Mouse (Mus musculus): ENCODE data around the gene Lrmp. TPM values are rescaled to one million over a fixed set of nuclear protein-coding genes. Genes with fewer than 3 reads are reported as not detected.

The Lrmp gene
- polyA plus RNA-seq, 1 experiment from 2014 or later: 26.3 TPM

GRCm38 (mm10) chr6:145139776-145140475, 24.5 kb downstream of the Lrmp start:
- Histone ChIP-seq H3K9ac (ENCODE audit: low read length) (no peak overlapping the region), H3K4me2 (ENCODE audit: low read depth, low read length) (no peak overlapping the region), H3K36me3 (ENCODE audit: control insufficient read depth, insufficient read depth) (no peaks in the 10 kb centered on the region), H3K27me3 (ENCODE audit: control insufficient read depth, insufficient read depth, low read length) (no peaks in the 10 kb centered on the region), H3K4me1 (ENCODE audit: control insufficient read depth, insufficient read depth, low read length) (peaks cover 7% of the 10 kb centered on the region; the same call in 1 of the 2 replicates), H3K4me3 (ENCODE audit: low read length) (no peak overlapping the region), H3K9me3 (replicated peaks; ENCODE audit: control insufficient read depth, low read length) (no peaks in the 10 kb centered on the region), H3K27ac (ENCODE audit: low read length) (no peak overlapping the region)
- WGBS: 65% methylated on average over 11 of the region's 11 CpGs
- ATAC-seq (replicated peaks; ENCODE audit: extremely low read depth, insufficient read depth, low FRiP score): no peak

DNA sequence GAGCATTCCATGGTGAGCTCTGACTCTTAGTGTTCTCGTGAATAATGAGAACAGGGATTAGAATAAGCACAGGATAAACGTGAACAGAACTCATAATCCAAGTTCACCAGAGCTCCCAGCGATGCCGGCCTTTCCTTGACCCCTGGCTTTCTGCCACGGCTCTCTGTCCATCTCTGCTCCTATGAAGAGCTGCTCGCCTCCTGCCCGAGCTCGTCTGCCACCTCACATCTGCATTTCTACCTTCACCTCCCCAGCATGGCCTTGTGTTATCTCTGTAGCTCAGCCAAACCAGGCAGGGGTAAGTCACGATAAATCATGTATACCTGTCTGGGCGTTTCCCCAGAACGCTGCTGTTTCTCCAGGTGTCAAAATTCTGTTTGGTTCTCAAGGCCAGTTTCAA, 25.3 kb downstream of the Lrmp start:
- H3K27ac ChIP-seq (ENCODE audit: low read length): no peak overlapping the region
- H3K36me3 ChIP-seq (ENCODE audit: control insufficient read depth, insufficient read depth): no peaks in the 10 kb centered on the region
- no peak overlapping the region for H3K4me3 ChIP-seq (ENCODE audit: low read length)
- H3K9me3 ChIP-seq (replicated peaks; ENCODE audit: control insufficient read depth, low read length): no peaks in the 10 kb centered on the region
- no peak overlapping the region for H3K9ac ChIP-seq (ENCODE audit: low read length)
- 50% methylated on average over 11 of the region's 11 CpGs for whole genome bisulfite sequencing
- H3K27me3 ChIP-seq (ENCODE audit: control insufficient read depth, insufficient read depth, low read length): no peaks in the 10 kb centered on the region
- H3K4me1 ChIP-seq (ENCODE audit: control insufficient read depth, insufficient read depth, low read length): peaks cover 7% of the 10 kb centered on the region; the same call in 1 of the 2 replicates
- no peak for ATAC-seq (replicated peaks; ENCODE audit: extremely low read depth, insufficient read depth, low FRiP score)
- H3K4me2 ChIP-seq (ENCODE audit: low read depth, low read length): no peak overlapping the region

- no peak overlapping the region for H3K4me3 ChIP-seq (ENCODE audit: low read length)
- H3K27ac ChIP-seq (ENCODE audit: low read length): no peak overlapping the region
- no peak overlapping the region for H3K4me2 ChIP-seq (ENCODE audit: low read depth, low read length)
- H3K27me3 ChIP-seq (ENCODE audit: control insufficient read depth, insufficient read depth, low read length): no peaks in the 10 kb centered on the region
- H3K4me1 ChIP-seq (ENCODE audit: control insufficient read depth, insufficient read depth, low read length): peaks cover 7% of the 10 kb centered on the region; the same call in 1 of the 2 replicates
- no peaks in the 10 kb centered on the region for H3K36me3 ChIP-seq (ENCODE audit: control insufficient read depth, insufficient read depth)
- no peak for ATAC-seq (replicated peaks; ENCODE audit: extremely low read depth, insufficient read depth, low FRiP score)
- no peaks in the 10 kb centered on the region for H3K9me3 ChIP-seq (replicated peaks; ENCODE audit: control insufficient read depth, low read length)
- 92% methylated on average over 12 of the region's 12 CpGs for WGBS
- no peak overlapping the region for H3K9ac ChIP-seq (ENCODE audit: low read length)
Observed at GRCm38 (mm10) chr6:145141827-145142226, 26.4 kb downstream of the Lrmp start.

DNA sequence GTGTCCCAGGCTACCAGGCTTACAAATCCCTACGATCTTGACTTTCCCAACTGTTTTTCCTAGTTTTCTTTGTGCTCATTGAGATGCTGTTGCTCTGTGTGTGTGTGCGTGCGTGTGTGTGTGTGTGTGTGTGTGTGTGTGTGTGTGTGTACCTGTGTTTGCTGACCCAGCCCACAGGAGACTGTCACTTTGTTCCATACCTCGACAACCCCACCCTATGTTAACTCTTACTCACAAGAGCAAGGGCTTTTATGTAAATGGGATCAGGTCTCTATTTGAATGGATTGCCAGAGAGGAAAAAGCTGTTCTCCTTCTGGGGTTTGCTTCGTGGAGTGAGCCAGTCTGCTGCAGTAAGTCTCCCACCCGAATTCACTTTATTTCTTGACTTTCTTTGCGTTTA, 29.7 kb downstream of the Lrmp start:
- Histone ChIP-seq H3K9ac (ENCODE audit: low read length) (no peak overlapping the region), H3K4me2 (ENCODE audit: low read depth, low read length) (no peak overlapping the region), H3K4me1 (ENCODE audit: control insufficient read depth, insufficient read depth, low read length) (peaks cover 7% of the 10 kb centered on the region; the same call in 1 of the 2 replicates), H3K36me3 (ENCODE audit: control insufficient read depth, insufficient read depth) (no peaks in the 10 kb centered on the region), H3K9me3 (replicated peaks; ENCODE audit: control insufficient read depth, low read length) (no peaks in the 10 kb centered on the region), H3K27me3 (ENCODE audit: control insufficient read depth, insufficient read depth, low read length) (no peaks in the 10 kb centered on the region), H3K4me3 (ENCODE audit: low read length) (no peak overlapping the region), H3K27ac (ENCODE audit: low read length) (no peak overlapping the region)
- no peak for ATAC-seq (replicated peaks; ENCODE audit: extremely low read depth, insufficient read depth, low FRiP score)
- 79% methylated on average over 7 of the region's 7 CpGs for WGBS

DNA sequence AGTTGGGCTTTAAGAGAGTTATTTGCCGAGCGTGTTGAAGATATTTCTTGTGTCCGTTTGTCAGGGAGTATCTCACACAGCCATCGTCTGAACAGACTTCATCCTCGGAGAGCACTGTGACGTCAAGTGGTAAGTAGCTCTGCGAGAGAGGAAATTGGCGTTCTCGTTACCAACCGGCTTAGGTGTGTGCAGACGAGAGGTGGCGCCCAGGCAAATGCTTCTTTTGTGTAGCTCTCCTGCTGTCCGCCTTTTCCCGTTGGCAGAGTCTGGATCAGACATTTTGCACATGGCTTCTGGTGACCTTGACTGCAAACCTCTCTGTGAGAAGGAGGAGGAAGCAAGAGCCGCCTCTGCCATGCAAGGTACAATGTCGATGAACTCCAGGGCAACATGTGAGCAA, 32.3 kb downstream of the Lrmp start:
- no peak for ATAC-seq (replicated peaks; ENCODE audit: extremely low read depth, insufficient read depth, low FRiP score)
- H3K4me1 ChIP-seq (ENCODE audit: control insufficient read depth, insufficient read depth, low read length): 0 out of 2 replicates have a peak, but pooled peaks cover under 1% of the 10 kb centered on the region
- WGBS: 78% methylated on average over 16 of the region's 16 CpGs

GRCm38 (mm10) chr6:145149054-145149453, 33.6 kb downstream of the Lrmp start:
- no peaks in the 10 kb centered on the region for H3K36me3 ChIP-seq (ENCODE audit: control insufficient read depth, insufficient read depth)
- H3K4me1 ChIP-seq (ENCODE audit: control insufficient read depth, insufficient read depth, low read length): no peaks in the 10 kb centered on the region
- no peaks in the 10 kb centered on the region for H3K9me3 ChIP-seq (replicated peaks; ENCODE audit: control insufficient read depth, low read length)
- H3K27me3 ChIP-seq (ENCODE audit: control insufficient read depth, insufficient read depth, low read length): no peaks in the 10 kb centered on the region
- no peak overlapping the region for H3K4me3 ChIP-seq (ENCODE audit: low read length)
- H3K4me2 ChIP-seq (ENCODE audit: low read depth, low read length): no peak overlapping the region
- no peak overlapping the region for H3K9ac ChIP-seq (ENCODE audit: low read length)
- no peak overlapping the region for H3K27ac ChIP-seq (ENCODE audit: low read length)
- 40% methylated on average over 9 of the region's 9 CpGs for WGBS
- no peak; the same call in 1 of the 2 replicates for ATAC-seq (replicated peaks; ENCODE audit: extremely low read depth, insufficient read depth, low FRiP score)

More for the DNA sequence above, 32.3 kb downstream of the Lrmp start:
- H3K27ac ChIP-seq (ENCODE audit: low read length): no peak overlapping the region
- no peaks in the 10 kb centered on the region for H3K27me3 ChIP-seq (ENCODE audit: control insufficient read depth, insufficient read depth, low read length)
- H3K36me3 ChIP-seq (ENCODE audit: control insufficient read depth, insufficient read depth): no peaks in the 10 kb centered on the region
- H3K4me3 ChIP-seq (ENCODE audit: low read length): no peak overlapping the region
- H3K4me2 ChIP-seq (ENCODE audit: low read depth, low read length): no peak overlapping the region
- H3K9ac ChIP-seq (ENCODE audit: low read length): no peak overlapping the region
- H3K9me3 ChIP-seq (replicated peaks; ENCODE audit: control insufficient read depth, low read length): no peaks in the 10 kb centered on the region

DNA sequence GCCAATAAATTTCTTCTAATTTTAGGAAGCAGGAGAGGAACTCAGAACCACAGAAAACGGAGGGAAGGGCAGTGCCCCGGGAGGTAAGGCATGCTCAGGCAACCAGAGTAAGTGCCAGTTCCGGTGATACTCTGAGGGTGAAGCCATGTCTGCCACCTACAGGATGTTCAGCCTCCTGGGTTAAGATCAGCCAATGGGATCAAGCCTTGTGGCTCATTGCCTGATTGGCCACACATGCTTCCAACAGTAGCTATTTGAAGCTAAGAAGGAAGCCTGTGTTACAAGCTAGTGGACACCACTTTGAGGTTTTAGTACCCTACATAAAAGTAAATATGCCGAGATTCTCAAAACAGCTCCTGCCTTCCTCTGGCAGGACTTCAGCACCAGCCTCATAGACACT, 43.2 kb downstream of the Lrmp start:
- Histone ChIP-seq H3K4me1 (ENCODE audit: control insufficient read depth, insufficient read depth, low read length) (no peaks in the 10 kb centered on the region; the same call in 1 of the 2 replicates), H3K36me3 (ENCODE audit: control insufficient read depth, insufficient read depth) (no peaks in the 10 kb centered on the region), H3K27ac (ENCODE audit: low read length) (no peak overlapping the region), H3K27me3 (ENCODE audit: control insufficient read depth, insufficient read depth, low read length) (no peaks in the 10 kb centered on the region), H3K4me2 (ENCODE audit: low read depth, low read length) (no peak overlapping the region), H3K9me3 (replicated peaks; ENCODE audit: control insufficient read depth, low read length) (peaks cover under 1% of the 10 kb centered on the region; the same call in 1 of the 2 replicates), H3K9ac (ENCODE audit: low read length) (no peak overlapping the region), H3K4me3 (ENCODE audit: low read length) (no peak overlapping the region)
- WGBS: 62% methylated on average over 4 of the region's 4 CpGs
- no peak for ATAC-seq (replicated peaks; ENCODE audit: extremely low read depth, insufficient read depth, low FRiP score)

DNA sequence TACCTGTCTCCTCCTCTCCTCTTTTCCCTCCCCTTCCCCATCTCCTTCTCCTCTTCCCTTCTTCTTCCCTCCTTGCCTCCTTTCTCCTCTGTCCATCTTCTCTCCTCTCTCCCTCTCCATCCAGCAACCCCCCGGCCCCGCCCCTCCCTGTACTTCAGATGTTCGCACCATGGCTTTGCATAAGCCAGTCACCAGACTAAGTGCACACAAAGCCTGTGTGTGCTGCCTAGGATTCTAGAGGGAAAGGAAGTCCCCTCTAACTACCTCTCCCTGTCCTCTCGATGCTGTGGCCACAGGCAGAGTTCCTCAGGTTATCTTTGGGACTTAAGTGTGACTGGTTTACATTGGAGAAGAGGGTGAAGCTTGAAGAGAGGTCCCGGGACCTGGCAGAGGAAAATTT, 45.1 kb downstream of the Lrmp start:
- H3K27me3 ChIP-seq (ENCODE audit: control insufficient read depth, insufficient read depth, low read length): no peaks in the 10 kb centered on the region
- H3K27ac ChIP-seq (ENCODE audit: low read length): no peak overlapping the region
- H3K36me3 ChIP-seq (ENCODE audit: control insufficient read depth, insufficient read depth): no peaks in the 10 kb centered on the region
- no peak overlapping the region for H3K9ac ChIP-seq (ENCODE audit: low read length)
- ATAC-seq (replicated peaks; ENCODE audit: extremely low read depth, insufficient read depth, low FRiP score): no peak
- no peak overlapping the region for H3K4me2 ChIP-seq (ENCODE audit: low read depth, low read length)
- no peaks in the 10 kb centered on the region; the same call in 1 of the 2 replicates for H3K4me1 ChIP-seq (ENCODE audit: control insufficient read depth, insufficient read depth, low read length)
- WGBS: 41% methylated on average over 5 of the region's 5 CpGs
- no peak overlapping the region for H3K4me3 ChIP-seq (ENCODE audit: low read length)
- peaks cover 10% of the 10 kb centered on the region for H3K9me3 ChIP-seq (replicated peaks; ENCODE audit: control insufficient read depth, low read length)

DNA sequence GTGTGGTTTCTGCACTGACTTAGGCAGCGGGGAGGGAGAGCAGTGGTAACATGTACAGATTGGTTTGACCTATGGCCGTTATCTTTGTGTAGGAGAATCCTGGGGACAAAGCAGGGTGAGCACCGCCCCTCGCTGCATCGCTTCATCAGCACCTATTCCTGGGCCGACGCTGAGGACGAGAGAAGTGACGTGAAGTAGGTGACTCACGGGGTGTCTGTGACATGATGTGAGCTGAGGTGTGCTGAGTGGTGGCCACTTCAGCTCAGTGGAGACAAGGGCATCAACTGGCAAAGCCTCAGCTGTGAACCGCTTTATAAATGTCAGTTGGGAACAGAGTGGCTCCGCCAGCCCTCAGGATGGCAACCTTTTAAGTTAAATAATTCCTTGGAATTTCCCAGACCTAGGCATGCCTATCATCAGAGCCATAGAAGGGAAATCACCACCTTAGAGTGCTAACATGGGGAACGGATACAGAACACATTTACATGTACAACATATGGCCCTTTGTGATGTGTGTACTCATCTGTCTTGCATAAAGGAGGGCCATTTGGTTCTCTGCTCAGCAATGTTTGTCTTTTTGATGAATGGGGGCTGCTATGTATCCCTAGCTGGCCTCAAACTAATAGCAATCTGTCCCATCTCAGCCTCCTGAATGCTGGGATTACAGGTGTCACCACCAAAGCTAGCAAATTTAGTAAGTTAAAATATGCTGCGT, 56.6 kb downstream of the Lrmp start:
- H3K9me3 ChIP-seq (replicated peaks; ENCODE audit: control insufficient read depth, low read length): no peaks in the 10 kb centered on the region
- H3K27ac ChIP-seq (ENCODE audit: low read length): no peak overlapping the region
- ATAC-seq (replicated peaks; ENCODE audit: extremely low read depth, insufficient read depth, low FRiP score): peak; percentile 34
- 44% methylated on average over 14 of the region's 14 CpGs for WGBS
- H3K4me3 ChIP-seq (ENCODE audit: low read length): peak overlapping the region; percentile 26
- peak overlapping the region; percentile 61 for H3K4me2 ChIP-seq (ENCODE audit: low read depth, low read length)
- no peaks in the 10 kb centered on the region for H3K36me3 ChIP-seq (ENCODE audit: control insufficient read depth, insufficient read depth)
- peaks cover 4% of the 10 kb centered on the region; the same call in 1 of the 2 replicates for H3K27me3 ChIP-seq (ENCODE audit: control insufficient read depth, insufficient read depth, low read length)
- peaks cover 25% of the 10 kb centered on the region for H3K4me1 ChIP-seq (ENCODE audit: control insufficient read depth, insufficient read depth, low read length)
- H3K9ac ChIP-seq (ENCODE audit: low read length): no peak overlapping the region
